Mouse (Mus musculus) heart, adult 11 months (tissue): ENCODE measurements around the gene Ppp1r10.

Experiments used
- DNase-seq: peaks from one replicate; pipeline ENCODE4 v3.0.0; 2022

The Ppp1r10 gene

DNA sequence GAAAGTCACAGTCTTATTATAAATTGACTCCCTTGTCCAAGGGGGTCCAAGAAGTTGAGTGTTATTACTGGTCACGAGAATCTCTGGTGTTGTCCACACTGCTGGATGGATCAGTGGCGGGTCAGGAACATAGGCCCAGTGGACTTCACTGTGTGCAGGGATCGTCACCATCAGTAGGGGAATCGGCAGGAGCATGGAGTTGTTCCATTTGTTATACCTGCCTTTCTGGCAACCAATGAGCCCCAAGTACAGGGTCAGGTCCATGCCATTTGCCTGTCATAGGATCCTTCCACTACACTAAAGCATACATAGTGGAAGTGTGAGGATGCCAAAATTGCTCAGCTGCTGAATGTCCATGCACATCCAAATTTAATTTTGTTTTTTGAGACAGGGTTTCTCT, 16.4 kb downstream of the Ppp1r10 start:
- peak; percentile 53 for DNase-seq

DNA sequence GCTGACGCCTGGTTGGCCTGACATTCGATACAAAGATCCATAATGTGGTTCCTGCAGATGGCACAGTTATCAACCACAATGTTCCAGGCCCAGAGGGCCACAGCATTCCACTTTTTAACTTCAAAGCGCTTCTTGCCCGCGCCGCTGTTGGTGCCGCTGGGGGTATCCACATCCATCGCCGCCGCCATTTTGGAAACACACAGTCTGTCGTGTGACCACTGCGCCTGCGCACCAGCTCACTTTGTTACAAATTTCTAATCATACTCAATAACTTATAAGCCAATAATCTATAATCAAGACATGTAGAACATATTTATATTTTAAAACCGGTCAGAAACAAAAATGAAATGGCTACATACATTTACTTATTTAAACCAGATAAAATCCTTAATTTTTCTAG, 19.5 kb downstream of the Ppp1r10 start:
- DNase-seq, result peak; percentile 80

DNA sequence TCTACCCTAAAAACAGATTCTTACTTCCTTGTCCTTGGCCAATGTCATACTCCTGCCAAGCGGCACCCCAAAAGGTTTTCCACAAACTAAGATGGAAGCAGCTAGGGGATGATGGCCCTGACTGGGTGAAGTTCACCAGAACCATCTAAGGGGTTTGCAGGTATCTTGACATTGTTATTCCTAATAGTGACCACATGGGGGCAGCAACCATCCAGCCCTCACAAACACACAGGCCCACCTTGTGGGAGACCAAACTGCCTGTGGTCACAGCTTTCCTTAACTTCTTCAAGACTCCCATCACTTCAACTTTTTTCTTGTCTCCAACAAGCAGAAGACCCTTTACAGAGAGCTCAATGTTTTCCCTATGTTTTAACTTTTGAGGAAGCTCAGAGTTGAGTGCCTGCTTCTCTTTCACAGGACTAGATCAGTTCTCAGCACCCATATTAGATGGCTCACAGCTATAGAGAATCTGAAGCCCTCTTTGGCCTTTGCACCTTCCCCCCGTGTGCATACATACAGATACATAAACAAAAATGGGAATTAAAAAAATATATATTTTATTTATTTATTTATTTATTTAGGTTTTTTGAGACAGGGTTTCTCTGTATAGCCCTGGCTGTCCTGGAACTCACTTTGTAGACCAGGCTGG, 21.6 kb downstream of the Ppp1r10 start:
- peak; percentile 86 for DNase-seq

DNA sequence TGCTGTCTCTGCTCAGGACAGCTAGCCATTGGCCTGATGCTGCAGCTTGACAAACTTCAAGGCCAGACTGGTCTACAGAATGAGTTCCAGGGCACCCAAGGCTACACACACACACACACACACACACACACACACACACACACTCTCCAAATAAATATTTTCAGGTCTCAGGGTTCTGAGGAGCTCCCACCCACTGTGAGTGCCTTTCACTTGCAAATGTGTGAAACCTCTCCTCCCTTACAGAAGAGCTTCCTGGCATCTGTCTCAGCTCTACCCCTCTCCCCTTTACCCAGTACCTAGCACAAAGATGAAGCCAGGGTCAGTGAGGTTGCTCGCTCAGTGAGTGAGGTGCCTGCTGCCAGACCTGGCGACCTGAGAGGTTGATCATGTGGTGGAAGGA, 22.9 kb downstream of the Ppp1r10 start:
- DNase-seq, result peak; percentile 54

DNA sequence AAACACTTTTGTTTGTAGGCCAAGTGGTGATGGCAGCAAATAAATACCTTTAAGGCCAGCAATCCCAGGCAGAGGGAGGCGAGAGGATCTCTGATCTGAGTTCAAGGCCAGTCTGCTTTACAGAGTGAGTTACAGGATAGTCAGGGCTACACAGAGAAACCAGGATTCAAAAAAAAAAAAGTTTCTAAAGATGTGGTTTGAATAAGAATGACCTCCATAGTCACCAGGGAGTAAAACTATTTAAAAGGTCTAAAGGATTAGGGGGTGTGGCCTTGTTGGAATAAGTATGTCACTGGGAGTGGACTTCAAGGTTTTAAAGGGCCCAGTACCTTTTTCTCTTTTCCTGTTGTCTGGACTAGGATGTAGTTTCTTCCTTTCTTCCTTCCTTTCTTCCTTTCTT, 23.7 kb downstream of the Ppp1r10 start:
- peak; percentile 54 for DNase-seq

DNA sequence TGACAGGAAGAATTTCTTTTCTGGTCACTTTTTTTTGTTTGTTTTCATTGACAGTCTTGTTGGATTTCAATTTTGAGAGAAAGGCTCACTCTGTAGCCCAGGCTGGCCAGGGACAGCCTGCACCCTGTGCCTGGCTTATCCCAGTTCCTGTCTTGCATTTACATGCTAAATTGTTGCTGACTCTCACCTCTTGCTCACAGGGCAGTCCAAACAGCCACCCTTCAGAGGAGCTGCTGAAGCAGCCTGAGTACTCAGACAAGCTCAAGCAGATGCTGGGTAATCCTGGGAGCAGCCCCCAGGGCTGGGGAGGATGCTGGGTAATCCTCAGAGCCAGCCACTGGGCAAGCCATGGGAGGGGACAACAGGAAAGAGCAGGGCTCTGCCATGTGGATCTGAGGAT, 34.7 kb downstream of the Ppp1r10 start:
- DNase-seq, result peak; percentile 61

DNA sequence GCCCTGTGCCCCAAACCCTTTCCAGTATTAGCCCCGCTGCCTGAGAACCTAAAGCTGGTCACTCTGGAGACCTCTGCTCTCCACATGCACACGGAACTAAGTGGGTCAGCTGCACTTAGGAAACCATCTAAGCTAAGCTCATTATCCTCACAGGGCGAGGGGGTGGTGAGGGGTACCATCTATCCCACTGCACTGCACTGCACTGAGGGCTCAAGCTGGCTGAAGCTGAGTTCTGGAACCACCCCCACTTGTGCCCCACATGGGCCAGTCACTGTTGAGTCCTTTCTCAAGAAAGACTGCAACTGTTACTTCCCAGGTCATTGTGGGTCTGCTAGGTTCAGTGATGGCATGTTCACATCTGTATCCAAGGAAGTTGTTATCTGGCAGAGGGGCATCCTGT, 36.3 kb downstream of the Ppp1r10 start:
- DNase-seq, result peak; percentile 70

DNA sequence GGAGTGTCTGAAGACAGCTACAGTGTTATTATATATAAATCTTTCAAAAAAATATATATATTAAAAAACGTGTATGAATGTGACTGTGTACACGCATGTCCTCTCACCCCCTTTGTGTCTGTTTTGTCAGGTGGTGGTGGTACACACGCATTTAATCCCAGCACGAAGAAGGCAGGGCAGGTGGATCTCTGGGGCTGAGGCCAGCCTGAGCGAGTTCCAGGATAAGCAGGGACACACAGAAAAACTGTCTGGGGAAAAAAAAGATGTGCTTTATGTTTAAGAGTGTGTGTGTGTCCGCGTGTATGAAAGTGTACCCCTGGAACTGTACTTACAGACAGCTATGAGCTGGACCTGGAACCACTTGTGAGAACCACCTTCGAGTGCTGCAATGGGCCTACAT, 38.4 kb downstream of the Ppp1r10 start:
- peak; percentile 68 for DNase-seq

DNA sequence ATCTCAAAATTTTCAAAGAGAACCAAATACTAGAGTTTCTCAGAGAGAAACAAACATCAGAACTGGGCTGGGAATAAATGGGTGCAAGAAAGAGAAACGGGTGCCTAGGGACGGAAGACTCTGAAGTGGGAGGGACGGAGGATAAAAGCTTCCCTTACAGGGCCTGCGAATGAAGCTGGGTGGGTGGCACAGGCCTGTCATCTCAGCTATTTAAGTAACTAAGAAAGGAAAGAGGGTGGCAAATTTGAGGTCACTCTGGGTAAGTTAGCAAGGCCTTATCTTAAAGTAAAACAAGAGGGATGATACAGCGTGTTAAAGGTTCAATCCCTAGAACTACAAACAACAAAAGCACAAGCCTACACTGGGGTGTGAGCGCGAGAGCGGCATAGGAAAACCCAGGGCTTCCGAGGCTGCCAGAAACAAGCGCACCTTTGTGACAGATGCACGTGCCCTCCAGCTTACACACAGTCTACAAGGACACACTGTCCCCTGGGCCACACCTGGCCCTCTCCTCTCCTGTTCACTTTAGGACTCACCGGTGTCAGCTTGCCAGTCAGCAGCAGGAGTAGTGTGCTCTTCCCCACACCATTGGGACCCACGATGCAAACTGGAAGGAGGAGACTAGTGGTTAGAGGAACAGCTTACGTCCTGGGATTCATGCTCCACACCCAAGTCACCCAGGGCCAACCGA, 42.4 kb downstream of the Ppp1r10 start:
- peak; percentile 84 for DNase-seq

DNA sequence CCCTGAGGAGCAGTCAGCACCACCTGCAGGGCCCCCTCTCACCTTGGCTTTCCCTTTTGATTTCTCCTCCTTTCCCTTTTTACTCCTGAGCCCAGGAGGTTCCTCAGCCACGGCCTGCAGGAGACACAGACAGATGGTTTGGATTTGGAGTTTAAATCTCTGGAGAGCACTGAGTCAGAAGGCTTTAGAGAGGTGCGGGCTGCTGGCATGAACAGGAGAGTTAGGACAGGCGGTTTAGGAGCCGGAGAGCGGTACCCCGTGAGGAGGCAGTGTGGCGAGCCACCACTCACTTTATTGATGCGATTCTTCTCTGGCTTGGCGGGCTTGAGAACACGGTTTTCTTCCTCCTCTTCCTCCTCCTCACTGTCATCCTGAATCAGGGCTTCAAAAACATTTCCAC, 47.0 kb downstream of the Ppp1r10 start:
- DNase-seq, result peak; percentile 80

DNA sequence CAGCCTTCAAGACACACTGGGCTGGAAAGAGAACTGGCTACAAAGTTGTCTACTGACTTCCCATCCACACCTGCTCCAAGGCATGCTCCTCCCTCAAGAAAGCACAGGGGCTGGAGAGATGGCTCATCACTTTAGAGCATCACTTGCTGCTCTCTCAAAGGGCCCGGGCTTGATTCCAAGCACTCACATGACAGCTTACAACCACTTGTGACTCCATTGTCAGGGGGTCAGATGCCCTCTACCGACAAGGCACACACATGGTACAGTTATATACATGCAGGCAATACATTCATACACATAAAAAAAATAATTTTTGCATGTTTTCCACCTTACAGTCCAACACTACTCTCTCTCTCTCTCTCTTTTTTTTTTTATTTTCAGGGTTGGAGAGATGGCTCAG, 51.4 kb downstream of the Ppp1r10 start:
- peak; percentile 90 for DNase-seq

DNA sequence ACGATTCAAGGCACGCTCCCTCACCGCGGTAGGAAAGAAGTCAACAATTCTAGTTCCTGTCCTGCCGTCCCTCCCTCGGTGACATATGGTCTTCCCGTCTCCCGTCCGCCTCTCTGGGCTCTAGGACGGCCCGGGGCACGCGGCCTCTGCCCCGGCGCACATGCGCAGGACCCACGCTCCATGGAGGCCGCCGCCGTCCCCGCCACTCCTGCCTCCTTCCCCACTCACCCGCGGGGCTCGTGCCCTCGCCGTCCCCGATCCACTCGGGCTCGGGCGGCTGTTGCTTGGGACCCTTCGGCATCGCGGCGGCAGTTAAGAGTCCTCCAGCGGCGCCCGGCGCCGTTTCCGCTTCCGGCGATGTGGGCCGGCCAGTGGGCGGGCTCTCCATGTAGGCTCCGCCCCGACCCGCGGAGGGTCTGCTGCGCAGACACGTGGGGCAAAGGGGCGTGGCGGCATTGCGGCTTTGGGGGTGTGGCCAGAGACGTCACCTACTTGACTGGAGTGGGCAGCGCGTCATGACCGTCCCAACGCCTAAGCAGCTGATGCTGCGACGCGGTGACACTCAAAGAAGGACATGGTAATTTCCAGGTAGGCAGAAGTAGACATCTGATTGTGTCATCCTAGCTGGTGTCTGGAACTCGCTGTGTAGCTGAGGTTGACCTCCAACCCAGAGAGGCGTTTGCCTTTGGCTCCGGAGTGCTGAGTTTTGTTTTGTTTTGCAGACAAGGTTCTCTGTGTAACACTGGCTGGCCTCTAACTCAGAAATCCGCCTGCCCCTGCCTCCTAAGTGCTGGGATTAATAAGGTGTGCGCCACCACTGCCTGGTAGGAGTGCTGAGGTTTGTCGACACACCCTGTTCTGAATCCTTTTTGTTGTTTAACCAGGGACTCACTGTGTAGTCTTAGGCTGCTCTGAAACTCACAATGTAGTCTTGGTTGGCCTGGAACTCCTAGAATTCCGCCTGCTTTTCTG, 53.5 kb downstream of the Ppp1r10 start, which contains the start of gene Abcf1:
Gene Abcf1 (minus strand): TSS at position 344 of the 972 bp plus-strand sequence.
- DNase-seq, result peak; percentile 100

DNA sequence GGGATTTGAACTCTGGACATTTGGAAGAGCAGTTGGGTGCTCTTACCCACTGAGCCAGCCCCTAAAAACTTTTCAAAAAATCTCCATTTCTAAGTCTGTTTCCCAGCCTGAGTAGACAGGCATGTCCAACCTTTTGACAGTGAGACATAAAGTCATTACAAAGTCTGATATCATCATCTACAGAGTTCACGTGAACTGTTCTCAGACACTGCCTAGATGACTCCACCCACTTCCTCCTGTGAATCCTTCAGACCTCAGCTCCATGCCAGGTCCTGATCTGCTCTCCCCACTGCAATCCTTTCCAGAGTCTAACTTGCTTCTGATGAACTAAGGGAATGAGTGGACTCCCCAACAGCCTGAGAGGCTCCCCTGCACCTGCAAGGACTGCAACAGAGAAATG, 55.9 kb downstream of the Ppp1r10 start:
- DNase-seq, result no peak

DNA sequence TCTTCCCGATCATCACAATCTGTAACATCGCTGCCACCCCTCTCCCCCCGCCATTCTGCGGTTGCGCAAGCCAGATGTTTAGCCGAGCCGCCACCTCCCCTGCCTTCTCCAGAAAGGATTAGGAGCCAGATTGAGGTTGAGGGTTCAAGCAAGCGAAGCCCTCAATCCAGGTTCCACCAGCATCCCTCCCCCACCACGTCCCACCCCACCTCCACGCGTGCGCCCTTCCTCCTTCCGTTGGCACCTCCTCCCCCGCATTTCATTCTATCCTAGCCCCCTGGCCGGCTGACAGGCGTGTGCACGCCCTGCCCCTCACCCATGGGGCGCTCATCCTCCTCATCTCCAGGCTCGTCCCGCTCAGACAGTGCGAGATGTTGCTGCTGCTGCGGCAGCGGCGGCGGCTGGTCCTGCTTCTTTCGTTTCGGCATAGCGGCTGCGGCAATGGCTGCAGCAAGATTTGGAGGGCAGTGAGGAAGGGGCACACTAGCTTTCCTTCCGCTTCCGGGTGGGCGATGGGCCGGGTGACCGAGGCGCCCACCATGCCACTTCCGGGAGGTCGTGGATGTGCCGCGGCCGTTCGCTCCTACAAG, 62.7 kb downstream of the Ppp1r10 start:
- no peak for DNase-seq

DNA sequence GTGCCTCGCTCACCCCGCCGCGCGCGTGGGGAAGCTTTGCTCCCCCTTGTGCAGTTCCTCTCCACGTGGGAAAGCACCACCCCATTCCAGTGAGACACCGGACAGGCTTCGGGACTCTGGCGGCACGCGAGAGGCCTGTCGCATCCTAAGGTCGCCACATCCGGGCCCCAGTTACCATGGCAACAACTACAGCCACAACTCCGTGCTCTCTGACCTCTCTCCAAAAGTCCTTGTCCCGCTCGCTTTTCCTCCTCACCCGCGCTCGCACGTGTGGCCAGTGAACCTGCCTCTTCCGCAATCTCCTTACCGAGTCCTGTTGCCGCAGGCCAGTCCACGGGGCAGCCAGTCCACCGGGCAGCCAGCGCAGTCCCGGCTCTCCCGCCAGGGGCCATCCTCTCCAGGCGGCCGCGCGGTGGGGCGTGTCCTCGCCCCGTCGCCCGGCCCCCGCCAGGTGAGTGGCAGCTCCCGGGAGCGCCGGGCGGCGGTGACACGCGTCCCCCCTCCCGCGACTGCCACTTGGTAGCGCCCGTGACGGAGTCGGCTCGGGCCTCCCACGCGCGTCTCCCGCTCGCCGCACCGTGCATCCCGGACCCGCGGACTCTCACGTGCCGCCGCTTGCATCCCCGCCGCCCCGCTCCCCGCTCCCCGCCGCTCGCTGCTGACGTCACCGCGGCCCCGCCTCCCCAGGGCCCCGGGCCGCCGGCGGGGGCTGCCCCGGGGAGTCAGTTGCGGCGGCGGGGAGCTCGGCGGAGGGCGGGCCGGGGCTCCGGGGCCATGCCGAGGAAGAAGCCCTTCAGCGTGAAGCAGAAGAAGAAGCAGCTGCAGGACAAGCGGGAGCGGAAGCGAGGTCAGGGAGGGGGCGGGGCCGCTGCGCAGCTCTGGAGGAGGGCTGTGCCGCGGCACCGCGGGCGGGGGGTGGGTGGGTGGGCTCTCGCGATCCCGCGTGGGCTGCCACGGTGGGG, 63.4 kb downstream of the Ppp1r10 start, which contains the start of the genes Gnl1 and Prr3:
Gene Gnl1 (plus strand): TSS at position 451 of the 962 bp plus-strand sequence.
Gene Prr3 (minus strand): TSS at position 836 of the 962 bp plus-strand sequence.
- DNase-seq, result peak; percentile 99

DNA sequence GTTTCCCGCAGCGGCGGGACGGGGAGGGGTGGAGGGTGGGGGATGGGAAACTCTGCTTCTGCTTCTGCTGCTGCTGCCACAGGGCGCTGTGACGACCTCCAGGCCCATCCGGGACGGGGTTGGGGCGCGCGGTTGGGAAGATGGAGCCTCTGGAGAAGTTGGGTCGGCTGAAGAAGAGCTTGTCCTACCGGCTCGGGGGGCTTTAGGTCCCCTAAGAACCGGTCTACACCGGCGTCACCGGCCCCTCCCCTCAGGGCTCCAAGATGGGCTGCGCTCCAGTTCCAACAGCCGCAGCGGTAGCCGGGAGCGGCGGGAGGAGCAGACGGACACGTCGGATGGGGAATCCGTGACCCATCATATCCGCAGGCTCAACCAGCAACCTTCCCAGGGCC, 64.1 kb downstream of the Ppp1r10 start:
- peak; percentile 97 for DNase-seq

DNA sequence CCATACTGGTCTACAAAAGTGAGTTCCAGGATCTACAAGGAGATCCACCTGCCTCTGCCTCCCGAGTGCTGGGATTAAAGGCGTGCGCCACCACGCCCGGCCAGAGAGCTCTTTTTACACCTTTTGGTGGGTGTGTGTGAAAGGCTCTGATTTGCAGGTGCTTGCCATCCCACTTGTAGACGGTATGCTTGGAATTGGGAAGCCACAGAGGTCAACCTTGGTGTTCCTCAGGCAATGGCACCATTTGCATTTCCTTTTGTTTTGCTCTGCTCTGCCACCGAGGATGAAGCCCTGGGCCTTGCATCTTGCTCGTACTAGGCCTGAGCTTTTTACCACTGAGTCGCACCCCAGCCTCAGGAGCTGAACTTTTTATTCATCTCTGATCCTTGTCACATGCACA, 65.5 kb downstream of the Ppp1r10 start:
- no peak for DNase-seq
